Mouse (Mus musculus): Measurements from ENCODE around the gene Cldn20. TPM values are rescaled to one million over a fixed set of nuclear protein-coding genes. Genes with fewer than 3 reads are reported as not detected.

The Cldn20 gene
- polyA plus RNA-seq (2014; fragmentation: Nextera tagmentation; extraction: Ambion mirVana), result 0.38 and 0.45 TPM in 2 replicates

- DNase-seq (ENCODE audit: low spot score) (no peak), ATAC-seq (ENCODE audit: low read depth) (no peak)
- H3K9me3 ChIP-seq (ENCODE audit: control insufficient read depth, low read length), result no peaks in the 10 kb centered on the region
- no peak within 1 kb of the TSS for H3K27ac ChIP-seq (replicated peaks; ENCODE audit: low read depth, low read length)
- no peaks in the 10 kb centered on the region for H3K4me1 ChIP-seq (ENCODE audit: control insufficient read depth, insufficient read depth, low read length)
- 81% methylated on average over 4 of the region's 4 CpGs for WGBS
- H3K4me2 ChIP-seq (ENCODE audit: low read depth, low read length), result no peak within 1 kb of the TSS
- peaks cover 6% of the 10 kb centered on the region; the same call in 1 of the 2 replicates for H3K36me3 ChIP-seq (ENCODE audit: control insufficient read depth, insufficient read depth, low read length)
- H3K9ac ChIP-seq (ENCODE audit: low read depth, low read length), result no peak within 1 kb of the TSS
- H3K4me3 ChIP-seq (ENCODE audit: low read depth, low read length), result no peak within 1 kb of the TSS
- no peaks in the 10 kb centered on the region for H3K27me3 ChIP-seq (replicated peaks; ENCODE audit: control insufficient read depth, insufficient read depth, low read length)
These were observed at the start of gene Cldn20 for GRCm38 (mm10) chr17:3532254-3532653. Gene Cldn20, plus strand, starts transcription at chr17:3532554.

- ATAC-seq (ENCODE audit: low read depth), result no peak
- Histone ChIP-seq H3K4me2 (ENCODE audit: low read depth, low read length) (no peak overlapping the region), H3K4me3 (ENCODE audit: low read depth, low read length) (no peak overlapping the region), H3K36me3 (ENCODE audit: control insufficient read depth, insufficient read depth, low read length) (peaks cover 45% of the 10 kb centered on the region; the same call in 1 of the 2 replicates), H3K4me1 (ENCODE audit: control insufficient read depth, insufficient read depth, low read length) (no peaks in the 10 kb centered on the region), H3K27ac (replicated peaks; ENCODE audit: low read depth, low read length) (no peak overlapping the region), H3K9me3 (ENCODE audit: control insufficient read depth, low read length) (no peaks in the 10 kb centered on the region), H3K27me3 (replicated peaks; ENCODE audit: control insufficient read depth, insufficient read depth, low read length) (no peaks in the 10 kb centered on the region), H3K9ac (ENCODE audit: low read depth, low read length) (no peak overlapping the region)
- DNase-seq (ENCODE audit: low spot score), result no peak
- whole genome bisulfite sequencing, result 78% methylated on average over 8 of the region's 8 CpGs
These were observed 49.3 kb upstream of the Cldn20 start for GRCm38 (mm10) chr17:3483091-3483490.

- no peaks in the 10 kb centered on the region for H3K4me1 ChIP-seq (ENCODE audit: control insufficient read depth, insufficient read depth, low read length)
- H3K27ac ChIP-seq (replicated peaks; ENCODE audit: low read depth, low read length), result no peak overlapping the region
- H3K36me3 ChIP-seq (ENCODE audit: control insufficient read depth, insufficient read depth, low read length), result peaks cover 34% of the 10 kb centered on the region; the same call in 1 of the 2 replicates
- 67% methylated on average over 7 of the region's 7 CpGs for WGBS
- no peaks in the 10 kb centered on the region for H3K9me3 ChIP-seq (ENCODE audit: control insufficient read depth, low read length)
- H3K9ac ChIP-seq (ENCODE audit: low read depth, low read length), result no peak overlapping the region
- H3K27me3 ChIP-seq (replicated peaks; ENCODE audit: control insufficient read depth, insufficient read depth, low read length), result no peaks in the 10 kb centered on the region
- ATAC-seq (ENCODE audit: low read depth), result no peak
- H3K4me2 ChIP-seq (ENCODE audit: low read depth, low read length), result no peak overlapping the region
- H3K4me3 ChIP-seq (ENCODE audit: low read depth, low read length), result no peak overlapping the region
- DNase-seq (ENCODE audit: low spot score), result no peak
These were observed 46.5 kb upstream of the Cldn20 start for GRCm38 (mm10) chr17:3485851-3486250.

GRCm38 (mm10) chr17:3487211-3487610 is 45.1 kb upstream of the Cldn20 start:
- H3K27me3 ChIP-seq (replicated peaks; ENCODE audit: control insufficient read depth, insufficient read depth, low read length), result no peaks in the 10 kb centered on the region
- no peak overlapping the region for H3K4me2 ChIP-seq (ENCODE audit: low read depth, low read length)
- H3K4me1 ChIP-seq (ENCODE audit: control insufficient read depth, insufficient read depth, low read length), result no peaks in the 10 kb centered on the region
- DNase-seq (ENCODE audit: low spot score) (no peak), ATAC-seq (ENCODE audit: low read depth) (no peak)
- H3K9me3 ChIP-seq (ENCODE audit: control insufficient read depth, low read length), result no peaks in the 10 kb centered on the region
- H3K36me3 ChIP-seq (ENCODE audit: control insufficient read depth, insufficient read depth, low read length), result peaks cover 33% of the 10 kb centered on the region; the same call in 1 of the 2 replicates
- H3K4me3 ChIP-seq (ENCODE audit: low read depth, low read length), result no peak overlapping the region
- H3K27ac ChIP-seq (replicated peaks; ENCODE audit: low read depth, low read length), result no peak overlapping the region
- no peak overlapping the region for H3K9ac ChIP-seq (ENCODE audit: low read depth, low read length)
- 91% methylated on average over 4 of the region's 4 CpGs for WGBS

- no peak overlapping the region for H3K4me2 ChIP-seq (ENCODE audit: low read depth, low read length)
- ATAC-seq (ENCODE audit: low read depth), result no peak
- peaks cover 31% of the 10 kb centered on the region; the same call in 1 of the 2 replicates for H3K36me3 ChIP-seq (ENCODE audit: control insufficient read depth, insufficient read depth, low read length)
- H3K9ac ChIP-seq (ENCODE audit: low read depth, low read length), result no peak overlapping the region
- no peaks in the 10 kb centered on the region for H3K4me1 ChIP-seq (ENCODE audit: control insufficient read depth, insufficient read depth, low read length)
- no peak for DNase-seq (ENCODE audit: low spot score)
- H3K4me3 ChIP-seq (ENCODE audit: low read depth, low read length), result no peak overlapping the region
- H3K9me3 ChIP-seq (ENCODE audit: control insufficient read depth, low read length), result no peaks in the 10 kb centered on the region
- H3K27me3 ChIP-seq (replicated peaks; ENCODE audit: control insufficient read depth, insufficient read depth, low read length), result no peaks in the 10 kb centered on the region
- 76% methylated on average over 12 of the region's 12 CpGs for WGBS
- no peak overlapping the region for H3K27ac ChIP-seq (replicated peaks; ENCODE audit: low read depth, low read length)
These were observed 44.4 kb upstream of the Cldn20 start for GRCm38 (mm10) chr17:3487721-3488601.

- 78% methylated on average over 11 of the region's 11 CpGs for whole genome bisulfite sequencing
- no peak for ATAC-seq (ENCODE audit: low read depth)
- Histone ChIP-seq H3K27ac (replicated peaks; ENCODE audit: low read depth, low read length) (no peak overlapping the region), H3K9me3 (ENCODE audit: control insufficient read depth, low read length) (no peaks in the 10 kb centered on the region), H3K4me2 (ENCODE audit: low read depth, low read length) (no peak overlapping the region), H3K4me1 (ENCODE audit: control insufficient read depth, insufficient read depth, low read length) (no peaks in the 10 kb centered on the region), H3K4me3 (ENCODE audit: low read depth, low read length) (no peak overlapping the region), H3K36me3 (ENCODE audit: control insufficient read depth, insufficient read depth, low read length) (peaks cover 31% of the 10 kb centered on the region; the same call in 1 of the 2 replicates), H3K9ac (ENCODE audit: low read depth, low read length) (no peak overlapping the region), H3K27me3 (replicated peaks; ENCODE audit: control insufficient read depth, insufficient read depth, low read length) (no peaks in the 10 kb centered on the region)
- no peak for DNase-seq (ENCODE audit: low spot score)
These were observed 42.0 kb upstream of the Cldn20 start for GRCm38 (mm10) chr17:3490216-3490895.

GRCm38 (mm10) chr17:3491065-3491464 is 41.3 kb upstream of the Cldn20 start:
- H3K27me3 ChIP-seq (replicated peaks; ENCODE audit: control insufficient read depth, insufficient read depth, low read length), result no peaks in the 10 kb centered on the region
- WGBS, result 61% methylated on average over 5 of the region's 5 CpGs
- H3K4me2 ChIP-seq (ENCODE audit: low read depth, low read length), result no peak overlapping the region
- no peaks in the 10 kb centered on the region for H3K9me3 ChIP-seq (ENCODE audit: control insufficient read depth, low read length)
- peaks cover 30% of the 10 kb centered on the region; the same call in 1 of the 2 replicates for H3K36me3 ChIP-seq (ENCODE audit: control insufficient read depth, insufficient read depth, low read length)
- no peak for DNase-seq (ENCODE audit: low spot score)
- no peak for ATAC-seq (ENCODE audit: low read depth)
- no peak overlapping the region for H3K4me3 ChIP-seq (ENCODE audit: low read depth, low read length)
- H3K27ac ChIP-seq (replicated peaks; ENCODE audit: low read depth, low read length), result no peak overlapping the region
- H3K9ac ChIP-seq (ENCODE audit: low read depth, low read length), result no peak overlapping the region
- no peaks in the 10 kb centered on the region for H3K4me1 ChIP-seq (ENCODE audit: control insufficient read depth, insufficient read depth, low read length)

- no peak overlapping the region for H3K4me2 ChIP-seq (ENCODE audit: low read depth, low read length)
- ATAC-seq (ENCODE audit: low read depth) (no peak), DNase-seq (ENCODE audit: low spot score) (no peak)
- WGBS, result 91% methylated on average over 6 of the region's 6 CpGs
- no peaks in the 10 kb centered on the region for H3K9me3 ChIP-seq (ENCODE audit: control insufficient read depth, low read length)
- no peaks in the 10 kb centered on the region for H3K27me3 ChIP-seq (replicated peaks; ENCODE audit: control insufficient read depth, insufficient read depth, low read length)
- H3K4me1 ChIP-seq (ENCODE audit: control insufficient read depth, insufficient read depth, low read length), result no peaks in the 10 kb centered on the region
- H3K9ac ChIP-seq (ENCODE audit: low read depth, low read length), result no peak overlapping the region
- peaks cover 24% of the 10 kb centered on the region; the same call in 1 of the 2 replicates for H3K36me3 ChIP-seq (ENCODE audit: control insufficient read depth, insufficient read depth, low read length)
- no peak overlapping the region for H3K27ac ChIP-seq (replicated peaks; ENCODE audit: low read depth, low read length)
- no peak overlapping the region for H3K4me3 ChIP-seq (ENCODE audit: low read depth, low read length)
These were observed 40.7 kb upstream of the Cldn20 start for GRCm38 (mm10) chr17:3491667-3492066.

All from embryonic facial prominence, embryonic 14.5 days (tissue).